Mouse (Mus musculus): ENCODE results near the gene Fgf15. TPM values are rescaled to one million over a fixed set of nuclear protein-coding genes. Genes with fewer than 3 reads are reported as not detected.

Fgf15 gene
- 20.0 and 20.8 TPM in 2 replicates for polyA plus RNA-seq (2015; fragmentation: Nextera tagmentation; extraction: Ambion mirVana)

DNA sequence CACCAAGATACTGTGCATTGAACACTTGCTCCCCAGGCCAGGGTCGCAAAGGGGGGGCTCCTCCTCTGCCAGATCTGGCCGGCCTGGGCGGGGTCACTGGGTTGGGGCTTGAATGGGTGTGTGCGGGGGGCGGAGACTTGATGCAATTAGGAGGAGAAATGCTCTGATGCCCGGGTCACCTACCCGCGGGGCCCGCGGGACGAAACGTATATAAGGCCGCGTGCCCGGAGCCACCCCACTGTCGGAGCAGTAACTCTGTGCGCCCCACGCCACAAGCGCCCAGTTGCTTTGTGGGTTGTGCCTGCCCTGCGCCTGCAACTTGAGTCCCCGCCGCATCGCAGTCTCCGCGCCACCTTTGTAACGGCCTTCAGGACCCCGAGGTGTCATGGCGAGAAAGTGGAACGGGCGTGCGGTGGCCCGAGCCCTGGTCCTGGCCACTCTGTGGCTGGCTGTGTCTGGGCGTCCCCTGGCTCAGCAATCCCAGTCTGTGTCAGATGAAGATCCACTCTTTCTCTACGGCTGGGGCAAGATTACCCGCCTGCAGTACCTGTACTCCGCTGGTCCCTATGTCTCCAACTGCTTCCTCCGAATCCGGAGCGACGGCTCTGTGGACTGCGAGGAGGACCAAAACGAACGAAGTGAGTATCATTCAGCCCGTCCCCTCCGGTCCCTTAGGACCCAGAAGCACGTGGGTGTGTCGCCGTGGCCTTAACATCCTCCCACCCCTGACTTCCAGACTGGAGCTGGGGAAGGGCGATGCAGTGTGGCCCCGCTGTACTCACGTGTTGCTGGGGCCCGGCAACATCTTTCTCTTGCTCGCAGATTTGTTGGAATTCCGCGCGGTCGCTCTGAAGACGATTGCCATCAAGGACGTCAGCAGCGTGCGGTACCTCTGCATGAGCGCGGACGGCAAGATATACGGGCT, at the start of gene Fgf15:
Gene Fgf15, plus strand, starts transcription at position 238 of the 925 bp plus-strand sequence.
- Histone ChIP-seq H3K27ac (replicated peaks) (peak within 1 kb of the TSS; percentile 64), H3K4me3 (peak within 1 kb of the TSS; percentile 49), H3K27me3 (peaks cover 29% of the 10 kb centered on the region; the same call in 1 of the 2 replicates), H3K4me2 (replicated peaks) (peak within 1 kb of the TSS; percentile 97), H3K36me3 (no peaks in the 10 kb centered on the region), H3K9me3 (no peaks in the 10 kb centered on the region), H3K4me1 (peaks cover 29% of the 10 kb centered on the region), H3K9ac (replicated peaks) (peak within 1 kb of the TSS; percentile 44)
- WGBS = under 1% methylated on average over 65 of the region's 65 CpGs
- peak; percentile 11; the same call in 1 of the 2 replicates for ATAC-seq (replicated peaks)

- no peak within 1 kb of the TSS for H3K4me3 ChIP-seq
- H3K36me3 ChIP-seq = no peaks in the 10 kb centered on the region
- H3K27ac ChIP-seq (replicated peaks) = no peak within 1 kb of the TSS
- H3K9ac ChIP-seq (replicated peaks) = no peak within 1 kb of the TSS
- no peak for ATAC-seq (replicated peaks)
- no peaks in the 10 kb centered on the region for H3K9me3 ChIP-seq
- peaks cover 7% of the 10 kb centered on the region; the same call in 1 of the 2 replicates for H3K27me3 ChIP-seq
- H3K4me1 ChIP-seq = no peaks in the 10 kb centered on the region
- H3K4me2 ChIP-seq (replicated peaks) = no peak within 1 kb of the TSS
Measured at GRCm38 (mm10) chr7:144847067-144847466, 49.3 kb upstream of the Fgf15 start, which contains the start of gene Fgf4. Gene Fgf4 (plus strand): TSS chr7:144847367.

- no peak overlapping the region for H3K27ac ChIP-seq (replicated peaks)
- no peaks in the 10 kb centered on the region for H3K4me1 ChIP-seq
- H3K36me3 ChIP-seq = no peaks in the 10 kb centered on the region
- no peak overlapping the region for H3K4me3 ChIP-seq
- no peak overlapping the region for H3K4me2 ChIP-seq (replicated peaks)
- ATAC-seq (replicated peaks) = no peak
- WGBS = 61% methylated on average over 3 of the region's 3 CpGs
- H3K27me3 ChIP-seq = 0 out of 2 replicates have a peak, but pooled peaks cover 4% of the 10 kb centered on the region
- H3K9me3 ChIP-seq = no peaks in the 10 kb centered on the region
- H3K9ac ChIP-seq (replicated peaks) = no peak overlapping the region
Measured at GRCm38 (mm10) chr7:144851321-144851720, 45.0 kb upstream of the Fgf15 start.

- 66% methylated on average over 3 of the region's 3 CpGs for WGBS
- H3K27ac ChIP-seq (replicated peaks) = no peak overlapping the region
- ATAC-seq (replicated peaks) = no peak
- peaks cover 17% of the 10 kb centered on the region for H3K27me3 ChIP-seq
- no peak overlapping the region for H3K4me2 ChIP-seq (replicated peaks)
- H3K9ac ChIP-seq (replicated peaks) = no peak overlapping the region
- H3K4me3 ChIP-seq = no peak overlapping the region
- H3K4me1 ChIP-seq = no peaks in the 10 kb centered on the region
- H3K36me3 ChIP-seq = no peaks in the 10 kb centered on the region
- H3K9me3 ChIP-seq = no peaks in the 10 kb centered on the region
Measured at GRCm38 (mm10) chr7:144854966-144855365, 41.4 kb upstream of the Fgf15 start.

DNA sequence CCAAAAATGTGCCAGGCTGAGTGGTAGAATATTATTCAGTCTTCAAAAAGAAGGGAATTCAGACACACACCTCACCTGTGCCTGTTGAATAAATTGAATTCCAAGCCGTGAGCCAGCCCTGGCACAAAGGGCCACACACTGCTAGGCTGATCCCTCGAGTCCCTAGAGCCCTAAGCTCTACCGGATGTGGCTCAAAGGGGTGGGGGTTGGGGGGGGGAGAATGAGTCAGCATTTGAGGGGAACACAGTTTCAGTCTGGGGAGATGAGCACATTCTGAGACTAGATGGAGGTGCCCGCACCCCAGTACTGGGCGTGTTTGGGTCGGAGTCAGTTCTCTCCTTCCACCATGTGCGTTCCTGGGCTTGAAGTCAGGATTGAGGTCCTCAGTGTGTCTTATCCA, 39.2 kb upstream of the Fgf15 start:
- 81% methylated on average over 7 of the region's 7 CpGs for WGBS

GRCm38 (mm10) chr7:144857826-144858342, 38.4 kb upstream of the Fgf15 start:
- WGBS = 93% methylated on average over 3 of the region's 3 CpGs
- Histone ChIP-seq H3K9me3 (no peaks in the 10 kb centered on the region), H3K4me2 (replicated peaks) (no peak overlapping the region), H3K4me3 (no peak overlapping the region), H3K9ac (replicated peaks) (no peak overlapping the region), H3K36me3 (no peaks in the 10 kb centered on the region), H3K27me3 (peaks cover 41% of the 10 kb centered on the region), H3K4me1 (peaks cover 14% of the 10 kb centered on the region), H3K27ac (replicated peaks) (no peak overlapping the region)
- no peak for ATAC-seq (replicated peaks)

More for the DNA sequence above, 39.2 kb upstream of the Fgf15 start:
- no peak for ATAC-seq (replicated peaks)
- Histone ChIP-seq H3K4me1 (peaks cover 13% of the 10 kb centered on the region), H3K4me2 (replicated peaks) (no peak overlapping the region), H3K27me3 (peaks cover 39% of the 10 kb centered on the region), H3K36me3 (no peaks in the 10 kb centered on the region), H3K9ac (replicated peaks) (no peak overlapping the region), H3K4me3 (no peak overlapping the region), H3K9me3 (no peaks in the 10 kb centered on the region), H3K27ac (replicated peaks) (no peak overlapping the region)

- H3K9ac ChIP-seq (replicated peaks) = no peak overlapping the region
- H3K27ac ChIP-seq (replicated peaks) = no peak overlapping the region
- peaks cover 49% of the 10 kb centered on the region for H3K27me3 ChIP-seq
- no peak overlapping the region for H3K4me2 ChIP-seq (replicated peaks)
- H3K36me3 ChIP-seq = no peaks in the 10 kb centered on the region
- WGBS = 88% methylated on average over 1 of the region's 1 CpGs
- peaks cover 14% of the 10 kb centered on the region for H3K4me1 ChIP-seq
- H3K9me3 ChIP-seq = no peaks in the 10 kb centered on the region
- ATAC-seq (replicated peaks) = no peak
- no peak overlapping the region for H3K4me3 ChIP-seq
Measured at GRCm38 (mm10) chr7:144858702-144859101, 37.6 kb upstream of the Fgf15 start.

GRCm38 (mm10) chr7:144861056-144861768, 35.1 kb upstream of the Fgf15 start:
- Histone ChIP-seq H3K27ac (replicated peaks) (no peak overlapping the region), H3K4me3 (peak overlapping the region; percentile 19), H3K36me3 (no peaks in the 10 kb centered on the region), H3K4me1 (peaks cover 14% of the 10 kb centered on the region), H3K9me3 (no peaks in the 10 kb centered on the region), H3K9ac (replicated peaks) (no peak overlapping the region), H3K4me2 (replicated peaks) (peak overlapping the region; percentile 30), H3K27me3 (peaks cover 67% of the 10 kb centered on the region)
- no peak for ATAC-seq (replicated peaks)
- WGBS = under 1% methylated on average over 72 of the region's 72 CpGs

- Histone ChIP-seq H3K9me3 (no peaks in the 10 kb centered on the region), H3K4me3 (peak overlapping the region; percentile 19), H3K27ac (replicated peaks) (no peak overlapping the region), H3K4me2 (replicated peaks) (peak overlapping the region; percentile 30), H3K4me1 (peaks cover 14% of the 10 kb centered on the region), H3K36me3 (no peaks in the 10 kb centered on the region), H3K27me3 (peaks cover 67% of the 10 kb centered on the region), H3K9ac (replicated peaks) (no peak overlapping the region)
- WGBS = under 1% methylated on average over 23 of the region's 28 CpGs
- ATAC-seq (replicated peaks) = no peak
Measured at GRCm38 (mm10) chr7:144861769-144862070, 34.6 kb upstream of the Fgf15 start.

DNA sequence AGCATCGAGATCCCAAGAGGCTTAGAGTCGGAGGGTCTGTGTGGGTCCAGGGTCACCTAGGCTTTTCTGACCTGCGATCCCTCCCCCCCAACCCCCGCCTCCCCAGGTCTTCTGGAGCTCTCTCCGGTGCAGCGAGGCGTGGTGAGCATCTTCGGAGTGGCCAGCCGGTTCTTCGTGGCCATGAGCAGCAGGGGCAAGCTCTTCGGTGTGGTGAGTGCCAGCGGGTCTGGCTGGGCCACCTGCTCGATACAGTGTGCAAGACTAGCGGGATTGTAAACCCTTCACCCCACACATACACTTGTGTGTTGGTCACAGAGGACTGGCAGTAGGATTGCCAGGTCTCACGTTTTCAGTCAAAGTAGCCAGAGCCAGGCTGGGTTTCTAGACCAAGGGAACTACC, 34.2 kb upstream of the Fgf15 start:
- no peak for ATAC-seq (replicated peaks)
- H3K9me3 ChIP-seq = no peaks in the 10 kb centered on the region
- no peak overlapping the region for H3K9ac ChIP-seq (replicated peaks)
- H3K36me3 ChIP-seq = no peaks in the 10 kb centered on the region
- peaks cover 67% of the 10 kb centered on the region for H3K27me3 ChIP-seq
- peaks cover 14% of the 10 kb centered on the region for H3K4me1 ChIP-seq
- H3K4me2 ChIP-seq (replicated peaks) = peak overlapping the region; percentile 30; the same call in 1 of the 2 replicates
- H3K27ac ChIP-seq (replicated peaks) = no peak overlapping the region
- 2% methylated on average over 15 of the region's 15 CpGs for WGBS
- no peak overlapping the region for H3K4me3 ChIP-seq

DNA sequence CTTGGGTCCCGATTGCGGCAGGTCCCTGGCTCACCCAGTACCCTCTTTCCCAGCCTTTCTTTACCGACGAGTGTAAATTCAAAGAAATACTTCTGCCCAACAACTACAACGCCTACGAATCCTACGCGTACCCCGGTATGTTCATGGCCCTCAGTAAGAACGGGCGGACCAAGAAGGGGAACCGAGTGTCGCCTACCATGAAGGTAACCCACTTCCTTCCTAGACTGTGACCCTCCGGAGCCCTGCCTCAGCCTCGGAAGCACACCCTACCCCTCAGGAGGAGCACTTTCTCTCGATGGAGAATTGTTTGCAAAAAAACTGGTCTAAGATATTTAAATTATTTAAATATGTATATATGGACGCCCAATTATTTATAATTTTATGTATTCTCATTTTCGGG, 33.6 kb upstream of the Fgf15 start:
- no peaks in the 10 kb centered on the region for H3K36me3 ChIP-seq
- H3K9me3 ChIP-seq = no peaks in the 10 kb centered on the region
- H3K4me1 ChIP-seq = peaks cover 14% of the 10 kb centered on the region
- H3K4me3 ChIP-seq = no peak overlapping the region
- H3K27me3 ChIP-seq = peaks cover 70% of the 10 kb centered on the region
- WGBS = 4% methylated on average over 18 of the region's 18 CpGs
- H3K27ac ChIP-seq (replicated peaks) = no peak overlapping the region
- no peak for ATAC-seq (replicated peaks)
- H3K4me2 ChIP-seq (replicated peaks) = no peak overlapping the region
- H3K9ac ChIP-seq (replicated peaks) = no peak overlapping the region

GRCm38 (mm10) chr7:144863196-144863595, 33.1 kb upstream of the Fgf15 start:
- Histone ChIP-seq H3K9me3 (no peaks in the 10 kb centered on the region), H3K4me2 (replicated peaks) (no peak overlapping the region), H3K36me3 (no peaks in the 10 kb centered on the region), H3K27me3 (peaks cover 70% of the 10 kb centered on the region), H3K27ac (replicated peaks) (no peak overlapping the region), H3K9ac (replicated peaks) (no peak overlapping the region), H3K4me3 (no peak overlapping the region), H3K4me1 (peaks cover 14% of the 10 kb centered on the region)
- WGBS = 1% methylated on average over 11 of the region's 11 CpGs
- ATAC-seq (replicated peaks) = no peak
